Mouse (Mus musculus): Measurements from ENCODE around the gene Atad2b. TPM values are rescaled to one million over a fixed set of nuclear protein-coding genes. Genes with fewer than 3 reads are reported as not detected.
"Not testable (repeated sequence)": the region's sequence is repeated elsewhere in the genome, so short reads cannot be mapped to it uniquely, and the experiment has no call there.

Gene Atad2b
- 10 to 100 TPM; 11.3 to 12.0 TPM for total RNA-seq (2021)
- long read RNA-seq, experiment 1, partial matches to known transcripts: 1 of 5 reads
- long read RNA-seq, experiment 1, other reads (novel, unspliced or antisense): 4 of 5 reads
- long read RNA-seq, experiment 2, partial matches to known transcripts: 0 of 1 reads
- long read RNA-seq, experiment 2, other reads (novel, unspliced or antisense): 1 of 1 reads

DNA sequence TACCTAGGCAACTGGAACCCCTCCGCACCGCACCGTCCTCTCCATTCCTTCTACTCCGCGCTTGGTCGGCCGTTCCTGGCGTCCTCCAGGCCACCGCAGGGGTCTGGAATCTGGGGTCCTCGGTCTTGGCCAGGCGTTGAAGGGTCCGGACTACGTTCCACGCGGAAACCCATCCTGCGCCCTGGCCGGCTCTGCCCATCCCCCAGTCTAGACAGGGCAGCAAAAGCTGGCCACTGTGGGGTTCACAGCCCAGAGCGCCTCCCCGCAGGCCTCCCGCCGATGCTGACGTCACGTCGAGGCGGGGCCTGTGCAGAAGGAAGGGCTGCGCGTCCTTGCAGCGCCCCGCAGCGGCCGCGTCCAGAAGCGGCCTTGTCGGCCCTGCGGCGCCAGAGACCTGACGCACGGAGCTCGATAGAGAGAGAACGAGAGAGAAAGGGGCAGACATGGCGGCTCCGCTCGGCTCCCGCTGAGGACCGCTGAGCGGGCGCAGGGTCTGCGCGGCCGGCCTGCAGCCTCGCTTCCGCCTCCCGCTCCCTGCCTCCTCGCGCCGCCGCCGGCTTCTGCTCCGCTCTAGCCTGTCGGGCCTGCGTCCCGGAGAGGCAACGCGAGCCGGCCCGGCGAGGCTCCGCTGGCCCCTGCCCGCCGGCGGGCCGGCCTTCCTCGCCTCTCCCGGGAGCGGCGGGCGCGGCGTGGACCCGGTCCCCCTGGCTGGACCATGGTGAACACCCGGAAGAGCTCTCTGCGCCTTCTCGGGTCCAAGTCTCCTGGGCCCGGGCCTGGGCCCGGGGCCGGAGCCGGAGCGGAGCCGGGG lies at the start of gene Atad2b:
Gene Atad2b, plus strand, starts transcription at position 360 of the 811 bp plus-strand sequence.
- DNase-seq (ENCODE audit: low spot score): peak; percentile 96

DNA sequence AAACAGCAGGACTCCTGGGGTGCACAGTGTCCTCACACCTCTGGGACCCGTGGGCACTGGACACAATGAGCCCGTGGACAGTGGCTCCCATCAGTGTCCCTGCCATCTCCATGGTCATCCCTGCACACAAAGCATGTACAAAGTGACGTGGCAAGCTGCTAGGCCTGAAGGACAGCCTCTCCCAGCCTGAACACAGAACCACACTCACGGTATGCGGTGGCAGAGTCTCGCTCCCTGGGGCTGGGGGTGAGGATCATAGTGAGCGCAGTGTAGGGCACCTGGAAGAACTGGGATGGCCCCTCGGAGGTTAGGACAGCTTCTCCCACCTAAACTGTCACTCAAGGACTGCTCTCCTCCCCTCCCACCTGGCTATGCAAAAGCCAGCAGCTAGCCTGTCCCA lies 48.2 kb upstream of the Atad2b start:
- no peak for DNase-seq (ENCODE audit: low spot score)

DNA sequence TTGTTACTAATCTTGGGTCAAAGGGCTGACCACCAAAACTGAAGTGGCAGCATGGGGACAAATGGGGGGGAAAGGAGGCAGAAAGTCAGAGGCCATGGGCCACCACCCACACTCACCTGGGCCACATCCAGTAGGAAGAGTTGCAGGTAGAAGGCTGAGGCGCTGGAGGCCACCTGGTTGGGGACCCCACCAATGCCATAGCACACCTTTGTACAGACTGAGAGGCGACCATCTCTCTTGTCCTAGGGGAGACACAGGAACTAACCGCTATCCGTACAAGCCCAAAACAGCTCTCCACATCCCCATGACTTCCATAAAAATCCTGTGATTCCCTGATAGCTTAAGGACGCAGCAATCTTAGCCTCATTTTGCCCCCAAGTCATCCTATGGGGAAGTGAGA lies 45.9 kb upstream of the Atad2b start:
- DNase-seq (ENCODE audit: low spot score): no peak

DNA sequence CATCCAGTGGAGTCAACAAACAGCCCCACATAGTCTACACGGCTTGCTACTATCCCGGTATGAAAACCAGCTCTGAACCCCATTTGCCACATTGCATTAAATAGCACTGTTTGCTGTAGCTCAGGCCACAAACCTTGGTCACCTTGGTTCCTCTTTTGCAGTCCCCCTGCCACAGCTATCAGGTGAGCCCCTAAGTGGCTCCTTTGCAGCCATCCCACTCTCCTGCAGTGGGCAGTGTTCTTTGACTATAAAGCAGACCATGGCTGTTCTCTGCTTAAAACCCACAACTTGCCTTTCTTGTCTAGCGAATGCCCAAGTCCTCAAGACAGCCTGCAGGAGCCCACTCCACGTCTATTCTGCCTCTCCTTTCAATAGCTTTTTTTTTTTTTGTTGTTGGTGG lies 44.9 kb upstream of the Atad2b start:
- DNase-seq (ENCODE audit: low spot score): no peak

DNA sequence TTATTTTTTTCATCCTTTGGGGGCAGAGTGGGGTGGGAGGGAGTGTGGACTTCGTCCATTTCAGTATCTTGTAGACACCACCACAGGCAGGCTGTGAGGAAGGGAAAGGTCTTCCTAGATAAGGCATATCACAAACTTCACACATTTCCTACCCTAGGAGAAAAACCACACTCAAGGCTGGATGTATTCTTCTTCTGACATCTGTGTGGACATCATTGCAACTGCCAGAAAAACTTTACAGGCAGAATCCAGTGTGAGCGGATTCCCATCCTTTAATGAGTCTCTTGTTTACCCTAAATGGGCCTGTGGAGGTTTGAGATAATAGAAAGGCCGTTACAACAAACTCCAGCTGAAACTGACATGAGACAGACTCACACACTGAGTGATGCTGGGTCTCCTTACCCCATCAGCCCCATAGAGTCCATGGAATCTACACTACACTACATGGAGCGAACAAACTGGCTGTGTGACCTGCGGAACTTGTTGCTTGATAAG lies 44.1 kb upstream of the Atad2b start:
- DNase-seq (ENCODE audit: low spot score): no peak

DNA sequence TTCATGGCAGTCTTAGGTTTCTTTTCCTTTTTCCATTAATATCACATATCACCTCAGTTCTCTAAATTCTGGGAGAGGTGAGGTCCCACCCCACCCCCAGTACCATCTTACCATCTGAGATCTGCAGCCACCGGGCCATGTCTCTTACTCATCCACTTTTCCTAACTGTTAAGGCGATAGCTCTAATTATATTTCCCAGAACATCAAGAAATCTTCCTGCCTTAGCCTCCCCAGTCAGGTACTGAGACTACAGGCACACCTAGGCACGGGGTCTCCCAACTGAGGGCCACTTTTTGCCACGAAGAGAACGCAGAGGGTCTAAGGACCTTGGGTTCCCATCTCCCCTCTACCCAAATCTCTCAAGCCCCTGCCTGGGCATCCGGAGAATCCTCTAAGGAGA lies 43.6 kb upstream of the Atad2b start:
- DNase-seq (ENCODE audit: low spot score): no peak

DNA sequence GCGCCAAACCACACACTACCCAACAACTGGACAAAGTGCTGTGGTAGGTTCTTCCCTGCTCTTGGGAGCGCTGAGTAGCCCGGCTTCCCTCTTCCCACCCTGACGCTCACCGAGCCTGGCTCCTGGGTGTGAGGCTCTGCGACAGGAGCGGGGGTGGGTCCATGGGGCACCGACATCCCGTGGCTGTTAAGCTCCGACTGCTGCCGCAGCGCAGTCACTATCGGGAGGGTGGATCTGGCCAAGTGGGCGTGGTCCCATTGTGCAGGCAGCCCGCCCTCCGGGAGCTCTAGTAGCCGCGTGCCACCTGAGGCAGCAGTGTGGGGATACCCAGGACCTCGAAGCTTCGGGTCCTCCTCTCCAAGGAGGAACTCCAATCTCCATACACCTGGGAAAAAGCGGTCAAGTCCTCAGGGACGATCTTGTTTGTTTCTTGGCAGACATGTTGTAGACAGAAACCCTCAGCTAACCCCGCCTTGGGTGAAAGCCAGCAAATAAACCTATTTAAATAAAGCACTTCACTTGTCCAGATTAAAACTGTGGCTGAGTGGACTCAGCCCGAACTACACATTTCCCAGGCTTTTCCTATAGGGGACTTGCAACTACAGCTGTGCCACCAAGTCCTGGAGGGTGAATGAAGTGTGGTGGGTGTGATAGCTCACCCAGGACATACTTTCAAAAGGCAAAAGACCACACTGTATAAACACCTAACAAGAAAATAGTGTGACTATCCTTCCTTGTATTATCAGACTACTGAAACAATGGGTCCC lies 42.8 kb upstream of the Atad2b start, which contains the start of gene Mfsd2b:
Gene Mfsd2b, minus strand, starts transcription at position 199 of the 767 bp plus-strand sequence.
- peak; percentile 64 for DNase-seq (ENCODE audit: low spot score)

DNA sequence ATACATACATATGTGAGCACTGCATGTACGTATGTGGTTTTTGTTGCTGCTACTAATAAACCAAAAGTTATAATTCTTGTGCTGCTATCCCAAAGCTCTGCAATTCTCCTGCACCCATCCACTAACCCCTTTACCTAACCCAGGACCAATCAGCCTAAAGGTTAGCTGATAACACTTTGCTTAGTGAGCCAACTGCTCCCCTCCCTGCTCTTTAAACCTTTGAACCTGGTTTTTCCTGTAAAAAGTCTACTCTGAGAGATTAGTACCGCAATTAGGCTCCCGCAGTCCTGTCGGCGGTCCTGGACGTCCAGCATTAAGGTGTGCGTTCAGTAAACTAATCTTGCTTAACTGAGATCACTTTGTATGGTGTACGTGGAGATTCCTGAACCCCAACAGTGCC lies 41.5 kb upstream of the Atad2b start:
- no peak for DNase-seq (ENCODE audit: low spot score)

DNA sequence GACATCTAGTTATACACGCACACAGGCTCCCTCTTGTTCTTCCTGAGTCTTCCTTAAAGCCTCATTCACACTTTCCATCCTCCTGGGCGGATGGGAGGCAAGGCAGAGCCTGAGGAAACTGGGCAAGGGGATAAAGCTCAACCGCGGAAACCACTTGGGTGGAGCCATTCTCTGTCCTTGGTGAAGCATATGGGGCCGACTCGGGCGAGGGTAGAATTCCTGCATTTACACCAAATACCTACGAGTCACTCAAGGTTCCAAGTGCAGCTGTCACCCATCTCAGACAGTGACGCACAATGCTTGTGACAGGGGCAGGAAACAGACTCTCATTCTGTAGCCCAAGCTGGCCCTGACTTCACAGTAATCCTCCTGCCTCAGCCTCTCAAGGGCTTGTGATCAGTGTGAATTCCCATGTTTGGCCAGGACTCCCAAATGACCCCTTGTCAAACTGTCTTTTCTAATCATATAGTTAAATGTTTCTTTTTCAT lies 38.8 kb upstream of the Atad2b start:
- DNase-seq (ENCODE audit: low spot score): no peak

DNA sequence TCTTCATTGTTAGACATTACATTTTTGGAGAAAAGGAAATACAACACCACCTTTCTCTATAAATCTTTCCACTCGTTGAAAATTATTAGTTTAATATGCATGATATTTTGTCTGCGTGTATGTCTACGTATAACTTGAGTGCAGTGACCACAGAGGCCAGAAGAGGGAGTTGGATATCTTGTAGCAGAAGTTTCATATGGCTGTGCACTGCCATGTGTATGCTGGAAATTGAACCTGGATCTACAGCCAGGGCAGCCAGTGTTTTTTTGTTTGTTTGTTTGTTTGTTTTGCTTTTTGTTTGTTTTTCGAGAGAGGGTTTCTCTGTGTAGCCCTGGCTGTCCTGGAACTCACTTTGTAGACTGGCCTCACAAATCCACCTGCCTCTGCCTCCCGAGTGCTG lies 38.1 kb upstream of the Atad2b start:
- peak; percentile 30 for DNase-seq (ENCODE audit: low spot score)

DNA sequence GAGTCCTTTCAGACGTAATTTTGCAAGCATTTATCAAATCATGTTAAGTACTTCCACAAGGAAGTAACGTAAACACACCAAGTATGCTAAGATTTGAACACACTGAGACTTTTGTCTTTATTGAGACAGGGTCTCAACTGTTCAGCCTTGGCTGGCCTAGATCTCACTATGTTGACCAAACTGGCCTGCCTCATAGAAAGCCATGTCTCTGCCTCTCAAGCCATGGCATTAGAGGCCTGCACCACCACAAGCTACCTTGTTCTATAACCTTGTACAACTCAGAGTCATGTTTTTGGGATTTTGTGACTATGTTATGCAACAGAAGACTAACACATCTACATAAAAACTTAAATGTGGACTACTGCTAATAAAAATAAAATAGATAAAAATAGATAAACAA lies 35.1 kb upstream of the Atad2b start:
- DNase-seq (ENCODE audit: low spot score): no peak

DNA sequence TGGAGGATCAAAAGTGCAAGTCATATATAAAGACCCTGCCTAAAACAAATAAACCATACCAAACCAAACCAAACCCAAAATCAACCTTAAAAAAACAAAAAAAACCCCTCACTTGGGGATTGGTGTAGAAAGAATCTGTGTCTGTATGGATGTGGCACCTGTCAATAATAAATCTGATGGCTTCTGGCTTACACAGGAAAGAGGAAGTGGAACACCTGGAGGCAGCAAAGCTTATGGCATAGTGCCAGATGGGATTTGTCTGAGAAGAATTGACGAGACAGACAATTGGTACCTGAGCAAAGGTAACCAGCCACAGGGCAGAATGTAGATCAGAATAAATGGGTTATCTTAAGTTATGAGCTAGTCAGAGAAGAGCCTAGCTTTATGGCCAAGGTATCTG lies 32.1 kb upstream of the Atad2b start:
- no peak for DNase-seq (ENCODE audit: low spot score)

DNA sequence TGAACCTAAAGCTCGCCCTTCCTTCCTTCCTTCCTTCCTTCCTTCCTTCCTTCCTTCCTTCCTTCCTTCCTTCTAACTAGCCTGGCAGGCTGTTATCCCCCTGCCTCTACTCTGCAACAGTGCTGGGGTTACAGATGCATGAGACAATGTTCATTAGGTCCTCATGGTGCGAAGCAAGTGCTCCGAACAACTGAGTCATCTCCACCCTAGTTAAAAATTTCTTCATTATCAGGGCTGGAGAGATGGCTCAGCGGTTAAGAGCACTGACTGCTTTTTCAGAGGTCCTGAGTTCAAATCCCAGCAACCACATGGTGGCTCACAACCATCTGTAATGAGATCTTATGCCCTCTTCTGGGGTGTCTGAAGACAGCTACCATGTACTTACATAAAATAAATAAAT lies 30.6 kb upstream of the Atad2b start:
- not testable (repeated sequence) for DNase-seq (ENCODE audit: low spot score)

DNA sequence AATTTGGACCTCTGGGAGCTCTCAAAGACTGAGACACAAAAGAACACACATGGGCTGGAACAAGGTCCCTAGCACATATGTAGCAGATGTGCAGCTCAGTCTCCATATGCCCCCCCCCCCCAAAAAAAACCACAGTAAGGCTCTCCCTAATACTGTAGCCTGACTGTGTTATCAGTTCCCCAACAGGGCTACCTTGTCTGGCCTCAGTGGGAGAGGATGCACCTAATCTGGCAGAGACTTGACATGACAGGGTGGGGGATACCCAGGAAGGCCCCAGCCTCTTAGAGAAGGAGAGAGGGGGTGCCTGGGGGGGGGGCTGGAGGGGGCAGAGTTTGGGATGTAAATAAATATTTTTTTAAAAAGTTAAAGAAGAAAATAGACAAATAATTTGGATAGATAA lies 28.4 kb upstream of the Atad2b start:
- no peak for DNase-seq (ENCODE audit: low spot score)

DNA sequence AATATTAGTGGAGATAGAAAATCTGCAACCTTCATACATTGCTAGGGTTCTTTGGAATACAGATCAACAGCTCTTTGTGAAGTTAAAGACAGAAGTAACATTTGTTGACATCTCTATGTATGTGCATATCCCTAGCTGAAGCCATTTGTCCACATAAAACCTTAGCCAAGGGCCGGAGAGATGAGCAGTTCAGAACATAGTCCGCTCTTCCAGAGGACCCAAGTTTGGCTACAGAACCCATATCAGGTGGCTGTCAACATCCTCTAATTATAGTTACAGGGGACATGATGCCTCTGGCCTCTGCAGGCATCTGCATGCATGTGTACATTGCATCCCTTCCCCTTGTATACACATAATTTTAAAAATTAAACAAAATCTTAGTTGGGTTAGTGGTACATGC lies 27.9 kb upstream of the Atad2b start:
- DNase-seq (ENCODE audit: low spot score): peak; percentile 55

DNA sequence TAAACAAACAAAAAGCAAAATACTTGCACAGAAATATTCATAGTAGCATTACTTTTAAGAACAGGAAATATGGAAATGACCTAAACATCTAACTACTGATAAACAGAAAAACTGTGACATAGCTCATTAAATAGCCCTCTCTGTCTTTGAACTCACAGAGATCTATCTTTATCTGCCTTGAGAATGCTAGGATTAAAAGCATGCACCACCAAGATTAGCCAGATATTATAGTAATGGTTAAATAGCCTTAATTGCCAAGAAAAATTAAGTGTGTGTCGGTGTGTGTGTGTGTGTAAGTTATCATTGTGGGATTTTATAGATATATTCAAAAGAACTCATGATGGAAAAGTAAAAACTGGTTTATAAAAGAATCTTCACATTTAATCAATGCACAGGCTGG lies 27.3 kb upstream of the Atad2b start:
- DNase-seq (ENCODE audit: low spot score): no peak

DNA sequence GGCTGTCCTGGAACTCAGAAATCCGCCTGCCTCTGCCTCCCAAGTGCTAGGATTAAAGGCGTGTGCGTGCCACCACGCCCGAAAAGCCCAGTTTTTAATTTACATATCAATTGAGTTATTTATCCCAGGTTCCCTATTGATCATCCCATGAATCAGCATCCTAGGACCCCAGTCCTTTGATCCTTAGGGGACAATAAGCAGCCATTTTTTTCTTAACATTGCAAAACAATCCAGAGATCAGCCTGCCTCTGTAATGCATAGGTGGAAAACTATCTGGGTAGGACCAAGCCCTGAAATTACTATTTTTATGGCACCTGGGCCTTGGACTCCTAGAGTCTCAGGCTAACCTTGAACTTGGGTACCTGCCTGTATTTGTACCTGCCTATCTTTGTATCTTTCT lies 19.1 kb upstream of the Atad2b start:
- DNase-seq (ENCODE audit: low spot score): no peak

DNA sequence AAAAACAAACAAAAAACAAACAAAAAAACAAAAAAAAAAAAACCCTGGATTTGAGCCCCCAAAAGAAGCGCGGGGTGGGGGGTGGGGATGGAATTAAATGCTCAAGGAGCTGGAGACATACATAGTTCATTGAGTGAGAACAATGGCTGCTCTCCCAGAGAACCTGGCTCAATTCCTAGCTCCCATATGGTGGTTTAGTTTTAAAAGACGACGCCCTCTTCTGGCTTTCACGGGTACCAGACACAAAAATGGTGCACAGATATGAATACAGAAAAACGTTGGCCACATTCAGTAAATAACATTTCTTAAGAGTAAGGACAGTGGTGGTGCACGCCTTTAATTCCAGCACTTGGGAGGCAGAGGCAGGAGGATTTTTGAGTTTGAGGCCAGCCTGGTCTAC lies 11.2 kb upstream of the Atad2b start:
- no peak for DNase-seq (ENCODE audit: low spot score)

DNA sequence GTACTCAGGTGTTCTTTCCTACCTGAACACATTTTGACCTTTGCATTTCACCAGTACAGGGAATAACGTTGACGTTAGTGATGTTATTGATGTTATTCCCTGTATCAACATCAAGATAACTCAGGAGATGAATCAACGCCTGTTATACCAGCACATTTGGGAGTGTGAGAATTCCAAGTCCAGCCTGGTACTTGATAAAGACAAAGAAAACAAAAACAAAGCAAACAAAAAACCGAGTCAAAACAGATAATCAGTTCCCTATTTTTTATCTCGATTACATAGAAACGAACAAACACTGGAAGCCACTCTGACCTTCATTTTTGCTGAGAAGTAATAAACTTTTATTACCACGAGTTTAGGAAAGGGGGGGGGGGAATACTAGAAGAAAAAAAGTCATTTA lies 10.7 kb upstream of the Atad2b start:
- no peak for DNase-seq (ENCODE audit: low spot score)

DNA sequence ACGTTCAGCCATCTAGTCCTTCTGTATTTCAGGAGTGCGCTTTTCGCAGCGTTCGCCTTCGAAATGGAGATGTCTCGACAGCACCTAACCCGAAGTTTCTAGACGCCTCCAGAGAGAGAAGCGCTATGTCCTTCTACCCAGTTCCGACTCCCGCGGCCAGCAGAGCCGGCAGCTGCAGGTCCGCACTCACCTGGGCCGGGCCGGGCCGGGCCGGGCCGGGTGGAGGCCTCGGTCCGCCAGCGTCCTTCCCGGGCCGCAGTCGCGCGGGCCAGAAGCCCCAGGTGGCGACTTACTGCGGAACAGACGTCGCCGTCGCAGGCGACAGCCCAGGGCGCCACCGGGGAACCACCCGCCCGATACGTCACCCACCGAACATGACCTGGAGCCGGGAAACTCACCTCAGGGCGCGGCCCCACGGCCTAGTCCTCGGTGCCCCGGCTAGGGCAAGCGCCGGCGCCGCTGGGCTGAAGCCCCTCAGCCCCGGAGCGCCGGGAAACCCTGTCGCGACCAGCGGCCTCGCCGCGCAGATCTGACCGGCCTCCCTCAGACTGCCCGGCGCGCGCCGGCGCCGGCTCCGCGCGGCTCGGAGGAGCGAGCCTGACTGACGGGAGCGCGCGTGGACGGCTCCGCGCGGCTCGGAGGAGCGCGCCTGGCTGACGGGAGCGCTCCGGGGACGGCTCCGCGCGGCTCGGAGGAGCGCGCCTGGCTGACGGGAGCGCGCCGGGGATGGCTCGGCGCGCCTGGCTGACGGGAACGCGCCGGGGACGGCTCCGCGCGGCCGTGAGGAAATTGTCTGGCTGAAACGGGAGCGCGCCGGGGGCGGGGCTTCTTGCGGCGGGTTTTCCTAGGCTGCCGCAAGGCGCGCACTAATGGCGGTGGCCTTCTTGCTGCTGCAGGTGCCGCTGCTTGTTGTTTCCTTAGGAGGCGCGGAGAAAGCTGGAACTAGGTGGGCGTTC lies 9.9 kb upstream of the Atad2b start, which contains the start of gene Ubxn2a:
Gene Ubxn2a, minus strand, starts transcription at position 755 of the 956 bp plus-strand sequence.
- peak; percentile 93 for DNase-seq (ENCODE audit: low spot score)

DNA sequence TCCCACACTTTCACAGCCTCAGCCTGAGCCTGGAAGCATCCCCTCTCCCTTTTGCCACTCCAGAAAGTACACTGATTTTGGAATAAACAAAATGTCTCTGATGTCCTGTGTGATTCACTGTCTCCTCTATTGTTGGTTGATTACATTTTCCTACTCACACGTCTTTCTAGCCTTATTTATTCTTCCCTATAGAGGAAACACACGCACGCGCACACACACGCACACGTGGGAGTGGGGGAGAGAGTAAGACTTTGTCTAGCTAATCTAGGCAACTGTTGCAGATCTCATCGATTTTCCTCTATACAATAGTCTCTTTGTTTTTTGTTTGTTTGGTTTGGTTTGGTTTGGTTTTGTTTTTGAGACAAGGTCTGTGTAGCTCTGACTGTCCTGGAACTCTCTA lies 8.8 kb upstream of the Atad2b start:
- DNase-seq (ENCODE audit: low spot score): no peak
